Mouse (Mus musculus) cerebellum, postnatal 4 days (tissue): ENCODE results near the gene Hrg.
"Not testable (repeated sequence)": the region's sequence is repeated elsewhere in the genome, so short reads cannot be mapped to it uniquely, and the experiment has no call there.

Experiments used
- DNase-seq, 2 experiments: peaks; one replicate each; pipeline ENCODE4 v3.0.0; 2022; ENCODE audit warnings: low spot score in 2 of 2, mixed read lengths in 1 of 2

Gene Hrg

GRCm38 (mm10) chr16:22950840-22951395 lies at the start of gene Hrg:
Hrg (plus strand) TSS chr16:22951072.
- no peak for DNase-seq

- no peak for DNase-seq
These were observed 49.5 kb upstream of the Hrg start for GRCm38 (mm10) chr16:22901326-22901725.

- no peak for DNase-seq
These were observed 41.6 kb upstream of the Hrg start for GRCm38 (mm10) chr16:22909290-22909689.

GRCm38 (mm10) chr16:22911986-22912385 lies 38.9 kb upstream of the Hrg start:
- no peak for DNase-seq

GRCm38 (mm10) chr16:22912886-22913285 lies 38.0 kb upstream of the Hrg start:
- no peak for DNase-seq

GRCm38 (mm10) chr16:22914276-22914675 lies 36.6 kb upstream of the Hrg start:
- no peak for DNase-seq

- DNase-seq: no peak
These were observed 32.8 kb upstream of the Hrg start, which contains the start of gene Fetub for GRCm38 (mm10) chr16:22918034-22918433. Fetub (plus strand) TSS chr16:22918334.

GRCm38 (mm10) chr16:22918664-22919312 lies 32.1 kb upstream of the Hrg start:
- no peak for DNase-seq

- DNase-seq: no peak
These were observed 30.7 kb upstream of the Hrg start for GRCm38 (mm10) chr16:22919971-22920854.

- DNase-seq: no peak
These were observed 29.1 kb upstream of the Hrg start for GRCm38 (mm10) chr16:22921761-22922160.

GRCm38 (mm10) chr16:22922433-22922832 lies 28.4 kb upstream of the Hrg start:
- DNase-seq: no peak

- peak in 1 of 2 experiments; percentile 29 for DNase-seq
These were observed 21.3 kb upstream of the Hrg start for GRCm38 (mm10) chr16:22929575-22929974.

GRCm38 (mm10) chr16:22931431-22932200 lies 19.3 kb upstream of the Hrg start:
- no peak for DNase-seq

- no peak for DNase-seq
These were observed 13.2 kb upstream of the Hrg start for GRCm38 (mm10) chr16:22937631-22938030.

- no peak for DNase-seq
These were observed 12.3 kb upstream of the Hrg start for GRCm38 (mm10) chr16:22938541-22938940.

- DNase-seq: no peak
These were observed 11.7 kb upstream of the Hrg start for GRCm38 (mm10) chr16:22939120-22939695.

- not testable (repeated sequence) for DNase-seq
These were observed 8.9 kb upstream of the Hrg start for GRCm38 (mm10) chr16:22941825-22942476.

GRCm38 (mm10) chr16:22947371-22947770 lies 3.5 kb upstream of the Hrg start:
- no peak for DNase-seq

- DNase-seq: no peak
These were observed 2.2 kb downstream of the Hrg start for GRCm38 (mm10) chr16:22953069-22953468.

GRCm38 (mm10) chr16:22955397-22956084 lies 4.7 kb downstream of the Hrg start:
- DNase-seq: no peak
